Mouse (Mus musculus): Measurements from ENCODE around the gene Spem2.

DNA sequence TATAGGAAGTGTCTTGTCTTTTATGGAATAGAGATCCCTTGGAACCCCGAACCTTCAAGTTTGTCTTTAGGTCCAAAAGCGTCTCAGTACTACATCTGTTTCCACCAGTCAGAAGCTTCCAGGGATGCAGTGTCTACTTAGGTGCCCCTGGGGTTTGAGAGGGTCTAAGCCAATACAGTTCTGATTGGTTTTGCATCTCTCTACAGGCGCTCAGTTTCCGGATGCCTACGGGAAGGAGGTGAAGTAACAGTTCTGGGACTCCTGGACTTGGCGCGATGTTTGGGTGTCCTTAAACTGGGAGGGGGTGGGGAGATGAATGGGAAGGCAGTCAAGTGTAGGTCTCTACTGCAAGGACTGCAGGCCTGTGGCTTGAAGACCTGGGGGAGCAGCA lies 20.4 kb upstream of the Spem2 start:
- no peak for TF ChIP-seq POLR2A (IDR thresholded peaks at IDR 0.05; ENCODE audit: insufficient read depth, low read depth, low read length)
- no peak for TF ChIP-seq CTCF (IDR thresholded peaks at IDR 0.05)
